Mouse (Mus musculus) embryonic facial prominence, embryonic 10.5 days (tissue): Measurements from ENCODE around the gene Ndrg3. TPM values are rescaled to one million over a fixed set of nuclear protein-coding genes. Genes with fewer than 3 reads are reported as not detected.
"Not testable (repeated sequence)": the region's sequence is repeated elsewhere in the genome, so short reads cannot be mapped to it uniquely, and the experiment has no call there.

ENCODE experiments used
- DNase-seq: peaks from one replicate; pipeline ENCODE4 v3.0.0-alpha.2; 2017; ENCODE audit warnings: low spot score
- H3K27ac ChIP-seq: fragments of 300-500 bp; sonication (generic); replicated peaks from 2 replicates; pipeline ENCODE4 v1.5.1; 2016; ENCODE audit warnings: mild to moderate bottlenecking
- H3K27me3 ChIP-seq: fragments of 300-500 bp; sonication (generic); replicated peaks from 2 replicates; pipeline ENCODE4 v1.6.1; 2016; ENCODE audit warnings: low read depth, mild to moderate bottlenecking; ENCODE audit not compliant: poor library complexity, severe bottlenecking
- H3K36me3 ChIP-seq: fragments of 300-500 bp; sonication (generic); replicated peaks from 2 replicates; pipeline ENCODE4 v1.6.1; 2016; ENCODE audit warnings: mild to moderate bottlenecking, moderate library complexity
- H3K4me1 ChIP-seq: fragments of 300-500 bp; sonication (generic); 2 replicates; pipeline ENCODE4 v1.6.1; 2016
- H3K4me3 ChIP-seq: fragments of 300-500 bp; sonication (generic); 2 replicates; pipeline ENCODE4 v1.5.1; 2016; ENCODE audit warnings: mild to moderate bottlenecking, moderate library complexity
- H3K9me3 ChIP-seq: fragments of 300-500 bp; sonication (generic); 2 replicates; pipeline ENCODE4 v1.6.1; 2016; ENCODE audit warnings: mild to moderate bottlenecking
- WGBS: fragments of 180-500 bp; shearing (Covaris S2); methylation state at CpG from one replicate; pipeline ENCODE4 v1.1.7; 2016; 5-methylcytosine and 5-hydroxymethylcytosine counted together
- polyA plus RNA-seq: library from polyadenylated mRNA; unstranded; fragments of >200 nt; fragmentation: Nextera tagmentation; extraction: Ambion mirVana; gene quantifications from 2 replicates; pipeline ENCODE4 v1.2.1, GENCODE M21; 2016

Ndrg3 gene
- polyA plus RNA-seq, 1 experiment from 2014 or later: 41.1 TPM

DNA sequence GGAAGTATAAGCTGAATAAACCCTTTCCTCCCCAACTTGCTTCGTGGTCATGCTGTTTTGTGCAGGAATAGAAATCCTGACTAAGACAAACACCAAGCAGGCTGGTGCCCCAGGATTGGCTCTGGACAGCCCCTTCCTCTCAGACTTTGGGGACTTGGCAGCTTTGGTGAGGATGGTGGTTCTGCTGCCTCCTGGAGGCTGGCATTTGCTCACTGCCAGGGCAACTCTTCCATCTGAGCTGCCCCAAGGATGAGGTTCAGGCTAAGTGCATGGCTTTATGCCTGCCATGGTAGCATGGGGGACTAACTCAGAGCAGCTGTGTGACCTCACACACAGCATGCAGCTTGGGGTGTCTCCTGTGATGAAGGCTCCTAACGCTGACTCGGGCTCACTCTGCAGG, 66.2 kb downstream of the Ndrg3 start:
- H3K9me3 ChIP-seq, H3K4me1 ChIP-seq: not testable (repeated sequence)
- WGBS: 76% methylated on average over 3 of the region's 3 CpGs

DNA sequence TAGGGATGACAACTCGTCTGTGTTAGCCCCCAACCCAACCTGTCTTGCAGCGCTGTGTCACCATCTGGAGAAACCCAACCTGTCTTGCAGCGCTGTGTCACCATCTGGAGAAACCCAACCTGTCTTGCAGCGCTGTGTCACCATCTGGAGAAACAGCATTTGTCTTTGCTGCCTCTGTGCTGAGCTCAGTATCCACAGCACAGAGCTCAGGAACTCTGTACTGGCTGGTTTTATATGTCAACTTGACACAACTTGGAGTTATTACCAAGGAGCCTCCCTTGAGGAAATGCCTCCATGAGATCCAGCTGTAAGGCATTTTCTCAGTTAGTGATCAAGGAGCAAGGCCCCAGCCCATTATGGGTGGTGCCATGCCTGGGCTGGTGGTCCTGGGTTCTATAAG, 66.8 kb downstream of the Ndrg3 start:
- WGBS: 93% methylated on average over 4 of the region's 4 CpGs

More for the DNA sequence above, 66.2 kb downstream of the Ndrg3 start:
- not testable (repeated sequence) for H3K27ac ChIP-seq, DNase-seq, H3K4me3 ChIP-seq, H3K27me3 ChIP-seq
- H3K36me3 ChIP-seq: peaks cover 12% of the 10 kb centered on the region

DNA sequence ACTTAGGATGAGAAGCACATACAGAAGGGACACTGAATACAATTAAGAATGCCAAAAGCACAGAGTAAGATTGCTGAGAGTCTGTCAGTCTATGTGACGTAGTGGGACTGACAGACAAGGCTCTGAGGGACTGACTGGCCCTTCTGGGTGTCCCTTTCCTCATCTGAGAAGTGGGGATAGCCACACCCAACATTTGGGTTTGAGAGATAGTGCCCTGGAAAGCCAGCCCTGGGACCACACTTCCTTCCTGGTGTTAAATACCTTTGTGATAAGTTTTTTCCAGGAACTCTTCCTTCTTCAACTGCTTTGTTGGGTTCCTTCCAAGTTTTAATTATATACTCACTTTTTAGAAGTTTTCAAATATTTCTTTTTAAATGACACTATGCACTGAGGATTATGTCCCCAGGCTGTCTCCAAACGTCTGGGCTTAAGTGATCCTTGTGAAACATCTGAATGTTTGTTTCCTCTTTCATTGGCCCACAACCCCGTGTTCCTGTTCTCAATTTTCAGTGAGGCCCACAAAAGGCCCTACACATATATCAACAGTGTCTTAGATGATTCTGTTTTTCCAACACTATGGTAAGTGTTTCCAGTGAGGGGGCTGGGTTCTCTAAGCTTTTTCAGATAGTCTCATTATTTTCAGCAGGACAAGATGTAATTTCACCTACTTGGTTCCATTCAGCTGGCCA, 67.5 kb downstream of the Ndrg3 start:
- Histone ChIP-seq H3K4me1 (0 out of 2 replicates have a peak, but pooled peaks cover 4% of the 10 kb centered on the region), H3K27me3 (no peaks in the 10 kb centered on the region), H3K4me3 (no peak overlapping the region), H3K36me3 (peaks cover 11% of the 10 kb centered on the region), H3K27ac (no peak overlapping the region), H3K9me3 (no peaks in the 10 kb centered on the region)
- WGBS: 48% methylated on average over 3 of the region's 3 CpGs
- DNase-seq: no peak

More for the DNA sequence above, 66.8 kb downstream of the Ndrg3 start:
- H3K4me1 ChIP-seq, H3K27ac ChIP-seq, H3K27me3 ChIP-seq, DNase-seq, H3K4me3 ChIP-seq, H3K9me3 ChIP-seq: not testable (repeated sequence)
- peaks cover 11% of the 10 kb centered on the region for H3K36me3 ChIP-seq

DNA sequence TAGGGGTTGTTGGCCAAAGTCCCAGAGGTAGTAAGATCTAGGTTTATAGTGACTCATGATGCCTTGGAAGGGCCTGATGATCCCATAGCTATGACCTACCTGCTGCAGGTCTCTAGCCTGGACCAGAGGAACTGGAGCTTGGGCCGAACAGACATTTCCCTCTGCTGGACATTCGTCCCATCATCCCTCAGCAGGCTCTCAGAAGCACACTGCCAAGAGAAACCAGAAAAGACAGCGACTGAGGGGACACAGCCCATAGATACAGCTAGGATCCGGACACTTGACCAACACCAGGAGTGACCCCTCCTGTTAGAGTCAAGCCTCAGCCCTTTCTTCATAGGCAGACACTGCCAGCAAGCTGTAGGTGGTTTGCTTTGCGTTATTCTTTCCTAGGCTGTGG, 68.8 kb downstream of the Ndrg3 start:
- Histone ChIP-seq H3K4me1 (0 out of 2 replicates have a peak, but pooled peaks cover 4% of the 10 kb centered on the region), H3K4me3 (no peak overlapping the region), H3K36me3 (peaks cover 6% of the 10 kb centered on the region; the same call in 1 of the 2 replicates), H3K27me3 (no peaks in the 10 kb centered on the region), H3K27ac (no peak overlapping the region), H3K9me3 (no peaks in the 10 kb centered on the region)
- WGBS: 84% methylated on average over 5 of the region's 5 CpGs
- no peak for DNase-seq

DNA sequence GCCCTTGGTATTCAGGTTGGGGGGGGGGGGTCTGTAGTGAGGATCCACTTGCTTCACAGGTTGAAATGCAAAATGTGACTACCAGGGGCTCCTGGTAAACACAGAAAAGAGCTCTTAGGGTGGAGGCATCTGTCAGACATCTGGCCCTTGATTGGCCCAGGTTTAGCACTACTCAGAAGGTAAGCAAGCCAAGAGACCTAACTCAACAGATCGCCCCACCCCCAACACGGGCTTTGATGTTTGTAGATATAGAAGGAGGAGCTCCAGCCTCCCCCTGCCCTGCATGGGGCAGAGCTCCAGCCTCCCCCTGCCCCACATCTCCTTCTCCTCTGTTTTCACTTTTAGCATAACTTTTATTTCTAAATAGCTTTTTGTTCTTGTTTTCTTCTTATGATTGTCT, 72.1 kb downstream of the Ndrg3 start:
- no peak overlapping the region for H3K27ac ChIP-seq
- H3K27me3 ChIP-seq: no peaks in the 10 kb centered on the region
- WGBS: 76% methylated on average over 2 of the region's 2 CpGs
- no peak overlapping the region for H3K4me3 ChIP-seq
- no peaks in the 10 kb centered on the region for H3K4me1 ChIP-seq
- H3K36me3 ChIP-seq: no peaks in the 10 kb centered on the region
- no peaks in the 10 kb centered on the region for H3K9me3 ChIP-seq
- no peak for DNase-seq

DNA sequence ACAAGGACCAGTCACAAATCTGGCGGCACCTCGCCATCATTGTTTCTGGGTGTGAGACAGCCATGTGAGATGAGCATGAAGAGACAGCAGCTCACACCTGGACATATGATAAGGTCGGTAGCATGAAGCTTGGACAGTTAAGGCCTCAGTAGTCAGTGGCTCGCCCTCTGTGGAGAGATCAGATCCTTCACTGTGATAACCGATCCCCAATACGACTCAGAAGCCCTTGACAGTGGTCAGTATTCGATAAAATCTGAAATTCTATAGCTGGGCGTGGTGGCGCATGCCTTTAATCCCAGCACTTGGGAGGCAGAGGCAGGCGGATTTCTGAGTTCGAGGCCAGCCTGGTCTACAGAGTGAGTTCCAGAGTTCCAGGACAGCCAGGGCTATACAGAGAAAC, 72.7 kb downstream of the Ndrg3 start:
- DNase-seq, H3K4me3 ChIP-seq, H3K4me1 ChIP-seq, H3K27ac ChIP-seq, H3K9me3 ChIP-seq, H3K36me3 ChIP-seq, H3K27me3 ChIP-seq: not testable (repeated sequence)
- 90% methylated on average over 11 of the region's 11 CpGs for WGBS

DNA sequence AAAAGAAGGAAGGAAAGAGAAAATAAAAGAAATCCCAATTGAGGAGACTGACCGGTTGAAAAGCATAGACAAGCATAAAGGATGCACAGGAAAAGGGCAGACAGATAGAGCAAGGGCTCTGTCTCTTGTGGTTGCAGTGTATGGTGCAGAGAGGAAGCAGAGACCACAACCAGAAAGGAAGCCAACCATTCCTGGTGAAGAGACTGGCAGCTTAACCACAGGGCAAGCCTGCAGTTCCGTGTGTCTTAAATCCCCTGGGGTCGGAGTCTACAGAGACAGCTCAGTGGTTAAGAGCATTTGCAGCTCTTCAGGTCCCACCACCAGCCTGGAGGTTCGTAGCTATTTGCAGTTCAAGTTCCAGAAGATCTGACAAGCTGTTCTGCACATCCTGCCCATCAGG, 73.3 kb downstream of the Ndrg3 start:
- Histone ChIP-seq H3K27ac (no peak overlapping the region), H3K9me3 (no peaks in the 10 kb centered on the region), H3K4me3 (no peak overlapping the region), H3K27me3 (no peaks in the 10 kb centered on the region), H3K36me3 (no peaks in the 10 kb centered on the region), H3K4me1 (no peaks in the 10 kb centered on the region)
- DNase-seq: no peak
- WGBS: 71% methylated on average over 4 of the region's 4 CpGs

DNA sequence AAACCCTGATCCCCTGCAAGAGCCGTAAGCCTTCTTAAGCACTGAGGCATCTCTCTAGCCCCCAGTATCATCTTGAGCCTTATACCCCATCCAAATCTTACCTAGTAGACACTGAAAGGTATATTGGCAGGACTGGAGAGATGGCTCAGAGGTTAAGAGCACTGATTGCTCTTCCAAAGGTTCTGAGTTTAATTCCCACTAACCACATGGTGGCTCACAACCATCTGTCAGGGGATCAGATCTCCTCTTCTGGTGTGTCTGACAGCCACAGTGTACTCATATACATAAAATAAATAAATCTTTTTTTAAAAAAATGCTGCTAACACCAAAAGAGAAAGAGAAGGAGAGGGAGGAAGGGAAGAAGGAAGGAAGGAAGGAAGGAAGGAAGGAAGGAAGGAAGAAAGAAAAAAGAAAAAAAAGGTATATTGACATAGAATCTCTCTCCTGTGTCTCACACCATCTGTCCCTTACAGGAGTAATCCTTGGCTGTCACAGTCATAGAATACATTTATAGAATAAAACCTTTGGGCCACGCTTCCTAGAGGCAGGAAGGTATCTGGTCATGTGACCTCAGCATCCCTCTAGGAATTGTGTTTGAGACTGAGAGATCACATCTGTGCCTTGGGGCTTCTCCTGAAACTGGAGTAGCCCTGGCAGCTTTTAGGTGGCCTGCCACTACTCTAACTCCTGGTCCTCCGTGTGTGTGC, 75.3 kb downstream of the Ndrg3 start:
- DNase-seq: no peak
- 88% methylated on average over 3 of the region's 3 CpGs for WGBS
- Histone ChIP-seq H3K36me3 (no peaks in the 10 kb centered on the region), H3K27ac (no peak overlapping the region), H3K4me3 (no peak overlapping the region), H3K27me3 (no peaks in the 10 kb centered on the region), H3K9me3 (no peaks in the 10 kb centered on the region), H3K4me1 (no peaks in the 10 kb centered on the region)

DNA sequence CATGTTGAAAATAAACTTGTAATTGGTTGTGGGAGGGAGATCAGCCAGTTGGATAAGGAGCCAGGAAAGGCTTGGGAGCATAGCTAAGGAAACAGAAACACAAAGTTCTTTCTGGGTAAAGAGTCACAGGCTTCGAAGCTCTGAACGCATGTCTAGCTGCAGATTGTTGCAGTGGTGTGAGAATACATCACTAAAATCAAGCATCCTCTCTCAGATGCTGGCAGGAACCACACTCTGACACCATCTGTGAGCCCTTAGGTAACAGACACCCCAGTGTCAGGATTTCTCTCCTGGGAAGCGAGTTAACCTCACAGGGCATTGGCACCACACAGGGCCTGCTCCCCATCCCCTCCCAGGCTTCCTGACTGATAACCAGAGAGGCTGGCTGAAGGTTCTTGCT, 76.3 kb downstream of the Ndrg3 start:
- H3K9me3 ChIP-seq: no peaks in the 10 kb centered on the region
- H3K4me3 ChIP-seq: no peak overlapping the region
- H3K4me1 ChIP-seq: no peaks in the 10 kb centered on the region
- H3K36me3 ChIP-seq: no peaks in the 10 kb centered on the region
- H3K27ac ChIP-seq: no peak overlapping the region
- no peaks in the 10 kb centered on the region for H3K27me3 ChIP-seq
- DNase-seq: no peak
- WGBS: 87% methylated on average over 3 of the region's 3 CpGs

DNA sequence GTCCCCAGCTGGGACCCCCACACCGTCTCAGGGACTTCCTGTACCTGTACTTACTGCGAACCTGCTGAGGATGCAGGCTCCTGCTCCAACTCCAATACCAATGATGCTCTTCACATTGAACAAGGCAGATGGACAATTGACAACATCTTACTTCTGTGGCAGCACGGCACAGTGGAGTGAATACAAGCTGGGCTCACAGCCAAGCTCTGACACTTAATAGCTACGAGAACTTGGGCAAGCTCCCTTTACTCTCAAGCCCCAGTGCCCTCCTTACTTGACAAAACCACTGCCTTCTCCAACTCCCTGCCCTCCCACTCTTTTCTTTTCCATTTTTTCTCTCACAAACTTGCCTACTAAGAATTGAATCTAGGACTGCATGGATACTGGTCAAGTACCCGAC, 78.7 kb downstream of the Ndrg3 start:
- Histone ChIP-seq H3K27ac (no peak overlapping the region), H3K4me3 (no peak overlapping the region), H3K36me3 (no peaks in the 10 kb centered on the region), H3K4me1 (no peaks in the 10 kb centered on the region), H3K9me3 (no peaks in the 10 kb centered on the region), H3K27me3 (no peaks in the 10 kb centered on the region)
- 82% methylated on average over 5 of the region's 5 CpGs for WGBS
- DNase-seq: no peak

DNA sequence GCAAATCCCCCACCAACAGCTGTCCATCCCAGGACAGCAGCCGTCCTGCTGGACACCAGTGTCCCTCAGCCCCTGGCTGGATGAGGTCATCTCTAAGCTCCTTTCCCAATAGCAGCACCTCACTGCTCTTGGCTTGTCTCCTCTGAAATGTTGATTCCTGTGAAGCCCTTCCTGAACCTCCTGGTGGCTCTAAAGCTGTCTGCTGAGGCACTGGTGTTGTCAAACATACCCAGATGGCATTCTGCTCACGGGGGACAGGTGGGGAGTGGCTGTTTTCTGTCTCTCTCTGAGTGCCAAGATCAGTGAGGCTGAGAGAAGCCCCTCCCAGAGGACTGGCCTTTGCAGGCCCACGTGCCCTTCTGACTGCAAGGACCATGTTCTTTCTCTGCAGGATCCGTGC, 85.9 kb downstream of the Ndrg3 start:
- H3K27me3 ChIP-seq, H3K9me3 ChIP-seq, H3K4me3 ChIP-seq, DNase-seq, H3K36me3 ChIP-seq, H3K27ac ChIP-seq: not testable (repeated sequence)
- WGBS: 44% methylated on average over 4 of the region's 4 CpGs
- H3K4me1 ChIP-seq: 0 out of 2 replicates have a peak, but pooled peaks cover 10% of the 10 kb centered on the region

DNA sequence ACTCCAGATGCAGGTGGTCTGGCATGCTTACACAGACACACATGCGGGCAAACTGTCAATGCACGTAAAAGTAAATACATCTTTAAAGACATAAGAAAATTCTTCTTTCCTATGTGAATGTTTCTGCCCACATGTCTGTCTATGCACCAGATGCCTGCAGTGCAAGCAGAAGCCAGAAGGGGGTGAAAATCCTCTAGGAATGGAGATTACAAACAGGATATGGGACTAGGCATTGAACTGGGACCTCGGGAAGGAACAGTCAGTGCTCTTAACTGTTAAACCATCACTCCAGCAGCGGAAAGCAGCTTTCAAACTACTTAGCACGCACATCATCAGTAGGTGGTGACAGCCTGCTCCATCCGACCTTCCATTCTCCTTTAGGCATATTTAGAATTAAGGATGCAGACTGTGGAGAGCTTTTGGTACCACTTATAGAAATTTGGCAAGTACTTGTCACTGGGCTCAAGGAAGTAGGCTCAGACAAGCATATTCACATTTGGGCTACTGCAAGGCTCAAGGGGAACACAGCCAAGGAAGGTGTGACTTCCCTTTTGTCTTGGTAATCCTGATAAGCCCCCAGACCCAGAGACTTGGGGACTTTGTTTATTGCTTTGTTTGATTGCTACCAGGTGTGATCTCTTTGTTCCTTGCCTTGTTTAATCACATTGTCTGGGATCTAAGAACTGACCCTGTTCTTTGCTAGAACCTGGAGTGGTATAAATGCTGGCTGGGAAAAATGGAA, 86.7 kb downstream of the Ndrg3 start:
- WGBS: 27% methylated on average over 6 of the region's 6 CpGs
- H3K27ac ChIP-seq: no peak overlapping the region
- no peaks in the 10 kb centered on the region for H3K27me3 ChIP-seq
- no peak overlapping the region for H3K4me3 ChIP-seq
- DNase-seq: peak; percentile 62
- no peaks in the 10 kb centered on the region for H3K36me3 ChIP-seq
- H3K4me1 ChIP-seq: 0 out of 2 replicates have a peak, but pooled peaks cover 10% of the 10 kb centered on the region
- H3K9me3 ChIP-seq: no peaks in the 10 kb centered on the region
